Mouse (Mus musculus) MEL (cell line): ENCODE measurements at regions not wholly inside any gene's neighbourhood (a gene's known extent, or its start where the extent isn't known, plus 50 kb on each side); places are given as distances from the start of the nearest gene placed in this dataset.

Experiments
- DNase-seq: peaks from one replicate; pipeline ENCODE4 v3.0.0; 2011; ENCODE audit warnings: low read depth, low spot score
- H3K27ac ChIP-seq: 2 replicates; pipeline ENCODE4 v1.5.1; 2012; ENCODE audit warnings: low read depth, mild to moderate bottlenecking, control low read depth, low read length, moderate library complexity; ENCODE audit not compliant: control insufficient read depth
- H3K27me3 ChIP-seq, 2 experiments: fragments of 150-350 bp in 1 of 2; sonication (generic) in 1 of 2; 2 replicates each; pipeline ENCODE4 v1.6.1; 2012; ENCODE audit warnings: low read length in 2 of 2, mild to moderate bottlenecking in 2 of 2, improper control_type of control experiment in 1 of 2, moderate library complexity in 1 of 2; ENCODE audit not compliant: insufficient read depth in 2 of 2, control insufficient read depth in 1 of 2
- H3K36me3 ChIP-seq, 2 experiments: 2 replicates each; pipeline ENCODE4 v1.6.1; 2012 to 2014; ENCODE audit warnings: low read length in 2 of 2, improper control_type of control experiment in 1 of 2, inconsistent platforms in 1 of 2, mild to moderate bottlenecking in 1 of 2; ENCODE audit not compliant: insufficient read depth in 2 of 2, control insufficient read depth in 1 of 2
- H3K4me1 ChIP-seq, 2 experiments: fragments of 150-350 bp in 1 of 2; sonication (generic) in 1 of 2; 2 replicates each; pipeline ENCODE4 v1.6.1; 2012; ENCODE audit warnings: low read length in 2 of 2, improper control_type of control experiment in 1 of 2, mild to moderate bottlenecking in 1 of 2; ENCODE audit not compliant: insufficient read depth in 2 of 2, control insufficient read depth in 1 of 2
- H3K4me3 ChIP-seq, 2 experiments: fragments of 150-350 bp in 1 of 2; sonication (generic) in 1 of 2; 2 replicates each; pipeline ENCODE4 v1.5.1; 2012; ENCODE audit warnings: low read depth in 2 of 2, low read length in 2 of 2, mild to moderate bottlenecking in 2 of 2, moderate library complexity in 2 of 2, control low read depth in 1 of 2, improper control_type of control experiment in 1 of 2; ENCODE audit not compliant: control insufficient read depth in 1 of 2, insufficient read depth in 1 of 2
- H3K79me2 ChIP-seq: 2 replicates; pipeline ENCODE4 v1.6.1; 2012; ENCODE audit warnings: mild to moderate bottlenecking, low read length, moderate library complexity; ENCODE audit not compliant: control insufficient read depth, poor library complexity, insufficient read depth
- H3K9ac ChIP-seq: 2 replicates; pipeline ENCODE4 v1.6.1; 2012; ENCODE audit warnings: low read depth, mild to moderate bottlenecking, control low read depth, low read length, moderate library complexity; ENCODE audit not compliant: control insufficient read depth, poor library complexity, severe bottlenecking
- H3K9me3 ChIP-seq: fragments of 150-350 bp; sonication (generic); replicated peaks from 2 replicates; pipeline ENCODE4 v1.6.1; 2012; ENCODE audit warnings: mild to moderate bottlenecking, low read length, improper control_type of control experiment, moderate library complexity; ENCODE audit not compliant: insufficient read depth
- E2F4 ChIP-seq: IDR thresholded peaks from 2 replicates; pipeline ENCODE4 v1.6.1; 2011; ENCODE audit warnings: low read depth, low read length, improper control_type of control experiment, borderline replicate concordance
- EP300 ChIP-seq, 2 experiments: IDR thresholded peaks; 2 replicates each; pipeline ENCODE4 v1.6.1; 2011; ENCODE audit warnings: improper control_type of control experiment in 2 of 2, low read length in 2 of 2, low read depth in 1 of 2, mild to moderate bottlenecking in 1 of 2
- HCFC1 ChIP-seq: IDR thresholded peaks from 2 replicates; pipeline ENCODE4 v1.6.1; 2012; ENCODE audit warnings: low read depth, mild to moderate bottlenecking, inconsistent platforms, low read length, improper control_type of control experiment, moderate library complexity
- JUND ChIP-seq: IDR thresholded peaks from 2 replicates; pipeline ENCODE4 v1.6.1; 2011; ENCODE audit warnings: low read depth, mild to moderate bottlenecking, improper control_type of control experiment, low read length
- MAX ChIP-seq: IDR thresholded peaks from 2 replicates; pipeline ENCODE4 v1.6.1; 2011; ENCODE audit warnings: low read length, improper control_type of control experiment
- MXI1 ChIP-seq: IDR thresholded peaks from 2 replicates; pipeline ENCODE4 v1.6.1; 2011; ENCODE audit warnings: mild to moderate bottlenecking, low read depth, low read length, improper control_type of control experiment
- MYB ChIP-seq: IDR thresholded peaks from 2 replicates; pipeline ENCODE4 v1.6.1; 2011; ENCODE audit warnings: mild to moderate bottlenecking, low read depth, low read length, improper control_type of control experiment
- MYC ChIP-seq: IDR thresholded peaks from 2 replicates; pipeline ENCODE4 v1.6.1; 2011; ENCODE audit warnings: low read depth, mild to moderate bottlenecking, low read length, improper control_type of control experiment, moderate library complexity
- NELFE ChIP-seq: IDR thresholded peaks from 2 replicates; pipeline ENCODE4 v1.6.1; 2011; ENCODE audit warnings: low read depth, low read length, improper control_type of control experiment
- NRF1 ChIP-seq: IDR thresholded peaks from 2 replicates; pipeline ENCODE4 v1.6.1; 2014; ENCODE audit warnings: low read depth, mild to moderate bottlenecking, inconsistent platforms, low read length, improper control_type of control experiment, moderate library complexity; ENCODE audit not compliant: poor library complexity, insufficient read depth, severe bottlenecking
- POLR2A ChIP-seq, 2 experiments: IDR thresholded peaks; 2 replicates each; pipeline ENCODE4 v1.6.1; 2011 to 2012; ENCODE audit warnings: low read length in 2 of 2, mild to moderate bottlenecking in 2 of 2, control low read depth in 1 of 2, improper control_type of control experiment in 1 of 2, low read depth in 1 of 2, moderate library complexity in 1 of 2; ENCODE audit not compliant: control insufficient read depth in 1 of 2, insufficient read depth in 1 of 2, poor library complexity in 1 of 2
- POLR2AphosphoS2 ChIP-seq: IDR thresholded peaks from 2 replicates; pipeline ENCODE4 v1.6.1; 2011; ENCODE audit warnings: low read length, improper control_type of control experiment
- RAD21 ChIP-seq: IDR thresholded peaks from 2 replicates; pipeline ENCODE4 v1.6.1; 2011; ENCODE audit warnings: mild to moderate bottlenecking, low read depth, low read length, improper control_type of control experiment
- RCOR1 ChIP-seq: IDR thresholded peaks from 2 replicates; pipeline ENCODE4 v1.6.1; 2012; ENCODE audit warnings: low read depth, mild to moderate bottlenecking, inconsistent platforms, low read length, improper control_type of control experiment
- SIN3A ChIP-seq: IDR thresholded peaks from 2 replicates; pipeline ENCODE4 v1.6.1; 2012; ENCODE audit warnings: low read length, improper control_type of control experiment, inconsistent platforms
- SMC3 ChIP-seq: IDR thresholded peaks from 2 replicates; pipeline ENCODE4 v1.6.1; 2011; ENCODE audit warnings: low read depth, low read length, improper control_type of control experiment
- TAL1 ChIP-seq: IDR thresholded peaks from 2 replicates; pipeline ENCODE4 v1.6.1; 2012; ENCODE audit warnings: mild to moderate bottlenecking, inconsistent platforms, low read length, moderate library complexity, mixed read lengths
- TBP ChIP-seq: IDR thresholded peaks from 2 replicates; pipeline ENCODE4 v1.8.0; 2011; ENCODE audit warnings: low read depth, low read length, improper control_type of control experiment
- UBTF ChIP-seq: IDR thresholded peaks from 2 replicates; pipeline ENCODE4 v1.6.1; 2012; ENCODE audit warnings: low read depth, mild to moderate bottlenecking, inconsistent platforms, low read length, improper control_type of control experiment, moderate library complexity, borderline replicate concordance; ENCODE audit not compliant: insufficient read depth
- USF1 ChIP-seq: IDR thresholded peaks from 2 replicates; pipeline ENCODE4 v1.6.1; 2014; ENCODE audit warnings: low read depth, mild to moderate bottlenecking, inconsistent platforms, low read length, improper control_type of control experiment, moderate library complexity
- ZC3H11A ChIP-seq: IDR thresholded peaks from 2 replicates; pipeline ENCODE4 v1.6.1; 2012; ENCODE audit warnings: low read depth, mild to moderate bottlenecking, inconsistent platforms, low read length, improper control_type of control experiment
- ZMIZ1 ChIP-seq: IDR thresholded peaks from 2 replicates; pipeline ENCODE4 v1.6.1; 2012; ENCODE audit warnings: low read depth, mild to moderate bottlenecking, inconsistent platforms, low read length, improper control_type of control experiment, moderate library complexity
- ZNF384 ChIP-seq: IDR thresholded peaks from 2 replicates; pipeline ENCODE4 v1.6.1; 2012; ENCODE audit warnings: low read depth, mild to moderate bottlenecking, inconsistent platforms, low read length, improper control_type of control experiment

GRCm38 (mm10) chr19:60651102-60651695 is 70.4 kb upstream of the Cacul1 start:
- Histone ChIP-seq H3K27me3 (no peaks in the 10 kb centered on the region), H3K27ac (no peak overlapping the region), H3K79me2 (no peaks in the 10 kb centered on the region), H3K4me1 (no peaks in the 10 kb centered on the region), H3K36me3 (no peaks in the 10 kb centered on the region), H3K4me3 (no peak overlapping the region), H3K9ac (no peak overlapping the region), H3K9me3 (no peaks in the 10 kb centered on the region)
- no peak for TF ChIP-seq SIN3A
- no peak for TF ChIP-seq UBTF
- TF ChIP-seq ZC3H11A = no peak
- TF ChIP-seq RAD21 = no peak
- TF ChIP-seq MYC = no peak
- no peak for TF ChIP-seq EP300 (IDR thresholded peaks at IDR 0.05; ENCODE audit: low read depth in 1 of 2, low read length in 2 of 2)
- TF ChIP-seq ZNF384 = no peak
- no peak for TF ChIP-seq SMC3
- no peak for TF ChIP-seq TAL1
- TF ChIP-seq TBP = no peak
- DNase-seq = no peak

GRCm38 (mm10) chr19:60640065-60640464 is 59.2 kb upstream of the Cacul1 start:
- Histone ChIP-seq H3K4me1 (no peaks in the 10 kb centered on the region), H3K27me3 (peaks cover 0 to 2% of the 10 kb centered on the region in 2 experiments; a peak in 1 of 4 replicates), H3K36me3 (no peaks in the 10 kb centered on the region), H3K9ac (no peak overlapping the region), H3K79me2 (no peaks in the 10 kb centered on the region), H3K9me3 (no peaks in the 10 kb centered on the region), H3K4me3 (no peak overlapping the region), H3K27ac (no peak overlapping the region)
- no peak for TF ChIP-seq ZMIZ1
- TF ChIP-seq USF1 = no peak
- TF ChIP-seq MAX = no peak
- no peak for TF ChIP-seq JUND
- TF ChIP-seq RCOR1 = no peak
- no peak for TF ChIP-seq NRF1
- TF ChIP-seq NELFE = no peak
- no peak for TF ChIP-seq MXI1
- TF ChIP-seq RAD21 = no peak
- no peak for TF ChIP-seq TAL1
- no peak for TF ChIP-seq EP300 (IDR thresholded peaks at IDR 0.05; ENCODE audit: low read depth in 1 of 2, low read length in 2 of 2)
- TF ChIP-seq HCFC1 = no peak
- no peak for TF ChIP-seq E2F4
- TF ChIP-seq MYB = no peak
- no peak for TF ChIP-seq POLR2AphosphoS2
- no peak for TF ChIP-seq POLR2A (IDR thresholded peaks at IDR 0.05; ENCODE audit: control insufficient read depth in 1 of 2, insufficient read depth in 1 of 2, low read depth in 1 of 2, low read length in 2 of 2, poor library complexity in 1 of 2)
- DNase-seq = no peak
